Mouse (Mus musculus): ENCODE results near the gene Myo16. TPM values are rescaled to one million over a fixed set of nuclear protein-coding genes. Genes with fewer than 3 reads are reported as not detected.
A peak's percentile ranks its signal among the peaks of the same experiment; 100 is the strongest.

Myo16 gene
- total RNA-seq (2017), result not detected in 2 replicates

GRCm38 (mm10) chr8:10153611-10154438 is at the start of gene Myo16:
Gene Myo16, plus strand, starts transcription at chr8:10153911.
- ATAC-seq (replicated peaks; ENCODE audit: low read depth, poor library complexity, severe bottlenecking), result no peak

DNA sequence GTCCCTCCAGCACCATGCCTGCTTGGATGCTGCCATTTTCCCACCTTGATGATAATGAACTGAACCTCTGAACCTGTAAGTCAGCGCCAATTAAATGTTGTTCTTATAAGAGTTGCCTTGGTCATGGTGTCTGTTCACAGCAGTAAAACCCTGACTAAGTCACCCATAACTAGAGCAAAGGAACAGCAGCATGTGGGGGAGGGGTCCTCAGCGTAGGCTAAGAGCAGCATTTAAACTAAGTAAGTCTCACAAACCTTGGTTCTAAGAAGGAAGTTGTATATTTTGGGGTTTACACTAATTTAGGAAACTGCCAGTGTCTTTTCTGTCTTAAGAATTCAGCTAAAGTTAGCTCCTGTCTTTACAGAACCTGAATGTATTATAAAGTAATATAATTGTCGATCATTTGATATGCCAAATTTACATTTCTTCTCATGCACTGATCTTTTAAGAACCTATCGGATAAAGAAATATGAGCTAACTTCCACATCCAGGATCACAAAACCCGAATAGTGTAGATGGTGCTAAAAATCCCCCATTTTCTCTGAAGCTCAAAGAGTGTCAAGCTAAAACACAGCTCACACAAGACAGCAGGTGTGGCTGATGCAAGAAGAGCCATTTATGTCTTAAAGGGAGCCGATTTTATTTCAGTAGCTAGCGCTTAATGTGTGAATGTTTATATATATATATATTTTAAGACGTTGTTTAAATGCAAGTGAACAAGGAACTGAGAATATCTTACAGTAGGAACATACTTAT is 45.0 kb upstream of the Myo16 start:
- ATAC-seq (replicated peaks; ENCODE audit: low read depth, poor library complexity, severe bottlenecking), result no peak

- ATAC-seq (replicated peaks; ENCODE audit: low read depth, poor library complexity, severe bottlenecking), result no peak
These were observed 31.0 kb upstream of the Myo16 start for GRCm38 (mm10) chr8:10122749-10123148.

- ATAC-seq (replicated peaks; ENCODE audit: low read depth, poor library complexity, severe bottlenecking), result no peak
These were observed 30.3 kb upstream of the Myo16 start for GRCm38 (mm10) chr8:10123412-10123811.

DNA sequence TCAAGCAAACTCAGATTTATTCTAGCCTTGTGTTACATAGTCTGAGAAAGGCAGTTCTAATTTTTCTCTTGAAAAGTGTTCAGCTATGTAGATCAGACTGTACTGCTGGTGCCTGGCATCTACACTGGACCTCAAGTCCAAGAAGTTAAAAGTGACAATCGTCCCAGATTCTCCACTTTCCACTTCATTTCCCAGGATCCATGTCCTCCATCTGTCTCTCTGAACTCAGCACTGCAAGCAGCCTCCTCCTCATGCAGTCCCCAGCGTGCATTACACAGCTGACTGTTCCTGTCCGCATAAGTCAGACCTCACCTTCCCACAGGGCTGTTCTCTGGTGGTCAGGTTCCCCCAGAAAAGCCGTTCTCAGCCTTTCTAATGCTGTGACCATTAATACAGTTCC is 28.0 kb upstream of the Myo16 start:
- no peak for ATAC-seq (replicated peaks; ENCODE audit: low read depth, poor library complexity, severe bottlenecking)

DNA sequence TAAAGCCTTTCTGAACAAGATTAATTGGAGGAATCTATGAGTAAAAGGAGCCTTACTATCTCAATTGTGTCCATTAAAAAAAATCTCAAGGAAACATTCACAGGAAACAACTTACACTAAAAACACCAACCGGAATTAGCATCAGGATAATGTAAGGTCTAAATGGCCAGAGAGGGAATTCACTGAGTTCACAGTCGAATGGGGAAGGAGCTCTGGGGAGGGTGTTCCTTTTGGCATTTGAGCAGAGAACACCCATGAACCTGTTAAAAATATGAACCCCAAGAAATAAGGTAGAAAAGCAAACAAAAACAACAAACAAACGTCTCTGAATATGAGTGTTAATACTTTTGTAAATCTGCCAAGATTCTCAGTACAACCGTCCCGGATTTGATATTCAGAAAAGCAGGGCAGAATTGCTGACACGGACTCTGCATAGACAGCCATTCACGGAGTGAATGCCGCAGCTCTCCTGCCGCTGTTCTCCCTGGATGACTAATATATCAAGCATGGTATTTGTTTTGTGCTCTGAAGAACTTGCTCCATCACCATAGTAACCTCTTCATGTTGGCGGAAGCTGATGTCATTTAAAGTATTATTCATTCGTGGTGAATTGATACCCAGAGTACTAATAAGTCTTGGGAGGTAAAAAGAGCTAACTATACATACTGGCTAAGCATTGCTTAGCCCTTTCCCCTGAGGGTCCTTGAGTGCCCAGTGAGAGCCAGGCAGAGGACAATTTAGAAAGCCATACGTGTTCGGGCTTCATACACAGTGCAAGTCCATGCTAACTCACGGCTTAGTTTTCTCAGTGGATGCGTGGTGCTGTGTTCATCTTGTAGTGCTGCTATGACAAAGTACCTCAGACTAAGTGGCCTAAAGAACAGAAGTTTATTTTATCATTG is 22.9 kb upstream of the Myo16 start:
- ATAC-seq (replicated peaks; ENCODE audit: low read depth, poor library complexity, severe bottlenecking), result no peak

- peak; percentile 62 for ATAC-seq (replicated peaks; ENCODE audit: low read depth, poor library complexity, severe bottlenecking)
These were observed 14.2 kb upstream of the Myo16 start for GRCm38 (mm10) chr8:10139536-10139935.

- ATAC-seq (replicated peaks; ENCODE audit: low read depth, poor library complexity, severe bottlenecking), result no peak
These were observed 9.8 kb upstream of the Myo16 start for GRCm38 (mm10) chr8:10143961-10144360.

GRCm38 (mm10) chr8:10151692-10152247 is 1.9 kb upstream of the Myo16 start:
- ATAC-seq (replicated peaks; ENCODE audit: low read depth, poor library complexity, severe bottlenecking), result no peak

DNA sequence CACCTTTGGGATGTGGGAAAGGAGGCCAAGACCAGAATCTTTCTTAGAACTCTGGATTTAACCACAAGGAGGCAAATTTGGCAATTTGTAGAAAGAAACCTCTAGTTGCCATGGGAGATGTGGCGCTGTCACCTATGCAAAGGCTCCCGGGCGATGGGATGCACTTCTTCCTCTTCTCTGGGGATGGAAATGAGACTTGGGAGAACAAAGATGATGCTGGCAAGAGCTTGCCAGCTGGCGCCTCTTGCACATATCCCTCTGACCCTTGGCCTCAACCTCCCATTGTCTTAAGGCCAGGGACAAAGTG is 681 bp downstream of the Myo16 start:
- no peak for ATAC-seq (replicated peaks; ENCODE audit: low read depth, poor library complexity, severe bottlenecking)

DNA sequence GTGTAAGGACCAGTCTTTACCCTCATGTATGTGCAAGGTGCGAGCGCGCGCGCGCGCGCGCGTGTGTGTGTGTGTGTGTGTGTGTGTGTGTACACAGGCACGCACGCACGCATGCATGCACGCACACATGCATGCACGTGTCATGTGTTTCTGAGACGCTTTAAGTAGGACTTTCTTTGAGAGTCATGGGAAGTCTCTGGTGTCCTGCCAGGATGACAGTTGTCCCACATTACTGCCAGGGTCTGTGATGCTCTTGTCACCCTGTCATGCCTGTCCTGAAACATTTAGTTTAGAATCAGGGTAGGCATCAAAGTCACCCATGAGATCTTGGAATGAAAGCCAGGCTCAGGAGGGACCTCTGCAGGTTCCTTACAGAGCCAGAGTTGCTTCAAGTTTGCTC is 1.4 kb downstream of the Myo16 start:
- no peak for ATAC-seq (replicated peaks; ENCODE audit: low read depth, poor library complexity, severe bottlenecking)

GRCm38 (mm10) chr8:10161106-10161505 is 7.4 kb downstream of the Myo16 start:
- no peak for ATAC-seq (replicated peaks; ENCODE audit: low read depth, poor library complexity, severe bottlenecking)

DNA sequence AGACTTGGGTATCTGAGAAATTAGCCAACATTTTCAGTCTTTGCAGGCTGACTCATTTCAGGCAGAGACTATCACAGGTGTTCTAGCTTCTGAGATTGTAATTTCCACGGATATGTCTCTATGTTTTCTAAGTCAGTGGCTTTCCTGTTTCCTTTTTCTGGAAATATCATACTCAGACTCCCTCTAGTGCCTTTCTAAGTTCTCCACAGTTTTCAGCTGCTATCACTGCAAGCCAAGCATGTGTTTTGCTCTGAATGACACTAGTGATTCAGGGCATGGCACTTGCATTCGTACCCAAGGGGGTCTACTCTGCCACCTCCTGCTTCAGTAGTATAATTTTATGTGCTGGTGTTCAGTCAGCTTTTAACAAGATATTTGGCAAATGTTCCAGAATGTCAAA is 11.2 kb downstream of the Myo16 start:
- ATAC-seq (replicated peaks; ENCODE audit: low read depth, poor library complexity, severe bottlenecking), result no peak

GRCm38 (mm10) chr8:10168326-10168725 is 14.6 kb downstream of the Myo16 start:
- no peak for ATAC-seq (replicated peaks; ENCODE audit: low read depth, poor library complexity, severe bottlenecking)

DNA sequence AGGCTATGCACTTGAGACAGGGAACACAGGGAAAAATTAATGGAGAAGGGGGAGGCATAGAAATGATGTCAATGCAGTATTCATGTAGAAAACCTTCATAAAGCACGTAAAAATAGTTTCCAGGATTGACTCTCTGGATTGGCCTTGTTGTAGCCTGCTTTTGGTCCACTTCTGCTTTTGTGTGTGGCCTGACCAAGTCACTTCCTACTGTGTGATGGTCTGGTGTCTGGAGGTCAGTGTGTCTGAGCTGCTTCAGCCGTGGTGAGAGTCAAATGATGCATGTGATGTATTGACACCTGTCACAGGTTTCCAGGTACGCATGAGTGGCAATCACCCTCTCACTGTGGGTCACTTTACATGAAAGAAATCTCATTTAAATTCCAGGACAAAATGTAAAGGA is 16.2 kb downstream of the Myo16 start:
- no peak for ATAC-seq (replicated peaks; ENCODE audit: low read depth, poor library complexity, severe bottlenecking)

- ATAC-seq (replicated peaks; ENCODE audit: low read depth, poor library complexity, severe bottlenecking), result no peak
These were observed 17.6 kb downstream of the Myo16 start for GRCm38 (mm10) chr8:10171321-10171720.

- 0 out of 2 replicates have a peak, but pooled peaks have one; percentile 29 for ATAC-seq (replicated peaks; ENCODE audit: low read depth, poor library complexity, severe bottlenecking)
These were observed 18.6 kb downstream of the Myo16 start for GRCm38 (mm10) chr8:10172278-10172677.

DNA sequence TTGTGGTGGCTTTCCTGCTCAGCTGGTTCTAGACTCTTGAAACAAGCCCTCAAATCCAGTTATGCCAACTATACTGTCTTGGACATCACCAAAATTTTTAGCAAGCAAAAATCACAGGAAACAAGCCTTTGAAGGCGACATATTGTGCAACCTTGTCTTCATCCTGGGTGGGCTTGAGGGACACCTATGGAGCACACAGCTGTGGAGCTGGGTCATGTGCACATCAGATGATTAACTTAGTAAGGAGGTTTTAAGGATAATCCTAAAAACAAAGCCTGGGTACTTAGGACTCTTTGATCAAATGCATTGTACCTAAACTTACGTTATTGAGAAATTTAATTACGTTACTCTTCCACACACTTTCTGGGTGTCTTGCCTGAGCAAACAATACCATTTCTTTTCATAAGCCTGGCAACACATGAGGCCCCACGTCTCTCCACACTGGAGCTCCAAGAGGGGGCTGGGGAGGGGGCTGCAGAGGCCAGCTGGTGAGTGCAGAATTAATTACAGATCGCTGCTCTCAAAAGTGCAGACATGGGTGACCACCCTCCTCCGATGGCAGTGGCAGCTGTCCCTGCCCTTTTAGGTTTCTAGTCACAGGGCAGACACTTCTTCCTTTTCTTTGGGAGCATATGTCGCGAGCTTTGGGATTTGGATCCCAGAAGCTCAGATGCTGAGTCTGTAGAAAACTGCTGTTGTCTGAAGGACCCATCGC is 19.5 kb downstream of the Myo16 start:
- ATAC-seq (replicated peaks; ENCODE audit: low read depth, poor library complexity, severe bottlenecking), result no peak

- ATAC-seq (replicated peaks; ENCODE audit: low read depth, poor library complexity, severe bottlenecking), result no peak
These were observed 20.6 kb downstream of the Myo16 start for GRCm38 (mm10) chr8:10174201-10174840.
